Mouse (Mus musculus) layer of hippocampus, adult 8-10 months (tissue): ENCODE data around the gene Uck2. TPM values are rescaled to one million over a fixed set of nuclear protein-coding genes. Genes with fewer than 3 reads are reported as not detected.

ENCODE experiments used
- DNase-seq, 2 experiments: peaks; one replicate each; pipeline ENCODE4 v3.0.0; 2022; ENCODE audit warnings: low spot score in 2 of 2
- total RNA-seq, 4 experiments: library from RNA; stranded (reverse); gene quantifications; 2 replicates each; pipeline ENCODE4 v1.2.4; 2022

Gene Uck2
- 10 to 100 TPM; 34.8 to 37.7 (median 36.7) TPM for total RNA-seq

DNA sequence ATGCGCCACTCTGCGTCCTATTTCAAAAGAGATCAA lies at the start of gene Uck2:
Gene Uck2 (minus strand): TSS at position 1 of the 36 bp plus-strand sequence.
- DNase-seq: no peak

GRCm38 (mm10) chr1:167331106-167331505 lies 46.0 kb upstream of the Uck2 start:
- no peak for DNase-seq

DNA sequence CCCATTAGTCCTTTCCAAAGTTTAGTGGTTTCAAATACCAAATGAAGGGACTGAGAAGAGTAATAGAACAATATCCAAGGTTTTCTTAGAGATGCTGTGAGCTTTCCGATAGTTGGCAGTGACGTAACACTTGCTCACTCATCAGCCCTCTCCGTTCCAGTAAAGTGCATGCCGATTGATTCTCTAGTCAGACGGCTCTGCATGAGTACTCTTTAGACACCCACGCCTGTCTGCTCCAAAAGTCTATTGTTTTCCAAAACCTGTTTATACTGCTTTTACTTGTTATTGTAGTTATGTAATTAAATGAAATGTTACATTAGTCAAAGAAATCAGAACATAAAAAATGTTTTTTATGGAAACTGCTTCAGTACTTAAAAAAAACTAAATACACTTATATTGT lies 43.7 kb upstream of the Uck2 start:
- DNase-seq: peak in 1 of 2 experiments; percentile 24

- DNase-seq: no peak
Measured at GRCm38 (mm10) chr1:167321691-167322090, 36.6 kb upstream of the Uck2 start.

DNA sequence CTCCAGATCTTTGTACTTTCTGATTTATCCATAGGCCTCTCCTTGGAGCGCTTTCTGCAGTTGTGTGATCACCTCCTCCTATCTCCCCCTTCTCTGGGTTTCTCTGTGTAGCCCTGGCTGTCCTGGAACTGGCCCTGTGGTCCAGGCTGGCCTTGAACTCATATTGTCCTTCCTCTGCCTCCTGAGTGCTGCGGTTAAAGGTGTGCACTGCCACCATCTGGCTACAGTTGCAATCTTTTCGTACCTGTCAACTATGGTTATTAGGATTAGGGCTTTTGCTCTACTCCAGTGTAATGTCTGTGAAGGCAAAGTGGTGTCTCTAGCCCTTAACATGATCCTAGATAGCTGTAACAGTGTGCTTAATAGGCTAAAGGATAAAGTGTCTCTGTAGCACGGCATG lies 28.1 kb upstream of the Uck2 start:
- no peak for DNase-seq

DNA sequence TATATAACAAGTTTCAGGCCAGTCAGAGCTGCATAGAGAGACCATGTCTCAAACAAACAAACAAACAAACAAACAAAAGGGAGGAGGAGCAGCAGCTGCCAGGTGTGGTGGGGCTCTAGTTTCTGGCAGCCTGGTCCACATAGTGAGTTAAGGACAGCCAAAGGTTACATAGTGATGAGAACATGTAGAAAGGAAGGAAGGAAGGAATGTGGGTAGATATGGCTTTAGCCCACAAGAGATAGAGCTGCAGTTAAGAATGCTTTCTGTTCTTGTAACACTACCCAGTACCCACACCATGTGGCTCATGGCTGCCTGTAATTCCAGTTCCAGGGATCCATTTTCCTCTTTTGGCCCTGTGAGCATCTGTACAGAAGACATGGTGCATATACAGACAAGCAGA lies 27.2 kb upstream of the Uck2 start:
- DNase-seq: no peak

GRCm38 (mm10) chr1:167308261-167309054 lies 23.3 kb upstream of the Uck2 start, which contains the start of gene Tmco1:
Gene Tmco1, plus strand, starts transcription at chr1:167308378.
- DNase-seq: peak; percentile 95 to 97

- DNase-seq: no peak
Measured at GRCm38 (mm10) chr1:167307674-167308073, 22.6 kb upstream of the Uck2 start.

DNA sequence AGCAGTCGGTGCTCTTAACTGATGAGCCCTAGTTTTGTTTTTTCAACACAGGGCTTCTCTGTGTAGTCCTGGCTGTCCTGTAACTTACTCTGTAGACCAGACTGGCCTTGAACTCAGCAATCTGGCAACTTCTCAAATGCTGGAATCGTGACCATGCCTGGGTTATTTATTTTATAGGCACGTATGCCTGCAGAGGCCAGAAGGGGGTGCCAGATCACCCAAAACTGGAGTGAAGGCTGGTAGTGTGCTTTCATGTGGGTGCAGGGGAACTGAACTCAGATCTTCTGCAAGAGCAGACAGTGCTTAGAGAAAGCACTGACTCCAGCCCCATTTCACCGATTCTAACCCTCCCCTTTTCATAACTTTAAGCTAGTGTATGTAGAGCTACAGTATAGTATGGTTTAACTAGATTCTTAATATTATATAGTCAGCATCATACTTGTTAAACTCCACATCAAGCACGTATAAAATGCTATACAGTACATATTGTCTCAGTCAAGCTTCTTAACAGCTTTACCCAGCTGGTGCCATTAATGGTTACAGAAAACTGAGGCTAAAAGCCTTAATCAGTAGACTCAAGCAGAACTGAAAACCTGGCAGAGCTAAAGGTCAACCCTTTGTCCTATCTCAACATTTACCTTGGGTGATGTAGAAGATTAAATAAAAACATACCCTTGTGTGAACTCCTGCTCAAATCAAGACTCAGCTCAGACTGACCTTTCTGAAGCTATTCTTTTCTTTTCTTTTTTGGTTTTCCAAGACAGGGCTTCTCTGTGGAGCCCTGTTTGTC lies 21.5 kb upstream of the Uck2 start:
- peak; percentile 24 to 26 for DNase-seq

- no peak for DNase-seq
Measured at GRCm38 (mm10) chr1:167305501-167306137, 20.5 kb upstream of the Uck2 start.

DNA sequence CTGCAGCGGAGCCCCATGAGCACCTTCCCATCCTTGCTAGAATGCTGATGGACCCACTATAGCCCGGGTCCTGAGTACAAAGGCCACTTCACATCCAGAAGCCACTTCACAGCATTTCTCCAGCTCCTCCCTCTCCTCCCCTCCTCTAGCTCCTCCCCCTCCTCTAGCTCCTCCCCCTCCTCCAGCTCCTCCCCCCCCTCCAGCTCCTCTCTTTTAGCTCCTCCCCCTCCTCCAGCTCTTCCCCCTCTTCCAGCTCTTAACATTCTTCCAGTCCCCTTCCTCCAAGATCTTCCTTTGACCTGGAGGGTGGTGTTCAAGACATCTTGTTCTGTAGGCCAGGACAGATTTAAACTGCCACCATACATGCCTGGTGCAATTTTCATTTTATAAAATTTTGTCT lies 15.0 kb upstream of the Uck2 start:
- no peak for DNase-seq

DNA sequence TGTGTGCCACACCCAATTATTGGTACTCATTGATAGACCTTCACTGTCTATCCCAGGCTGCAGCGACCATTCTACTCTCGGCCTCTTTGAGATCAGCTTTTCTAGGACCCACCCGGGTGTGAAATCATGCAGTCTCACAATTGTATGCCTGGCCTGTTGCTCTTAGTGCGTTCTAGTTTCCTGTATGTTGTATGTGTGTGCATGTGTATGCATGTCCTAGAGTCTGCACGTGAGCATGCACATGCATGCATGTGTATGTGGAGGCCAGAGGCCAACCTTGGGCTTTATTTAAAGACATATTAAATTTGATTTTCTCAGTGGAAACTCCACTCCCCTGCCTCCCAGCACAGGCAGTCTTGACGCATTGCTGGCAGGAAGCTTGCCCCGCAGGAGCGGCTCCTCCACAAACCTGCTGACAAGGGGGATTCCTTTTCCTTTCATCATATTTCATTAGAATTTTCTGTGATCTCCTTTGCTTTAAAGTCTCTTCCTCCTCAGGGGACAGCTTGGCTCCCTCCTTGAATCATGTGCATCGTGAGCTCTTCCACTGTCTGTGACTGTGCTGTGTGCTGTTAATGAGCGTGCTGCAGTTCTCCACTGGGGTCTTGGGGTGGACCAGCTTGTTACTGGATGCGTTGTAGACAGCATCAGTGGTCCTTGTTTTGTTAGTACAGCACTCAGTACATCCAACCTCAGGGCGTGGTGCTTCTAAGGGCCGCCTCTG lies 10.7 kb upstream of the Uck2 start:
- no peak for DNase-seq

GRCm38 (mm10) chr1:167292447-167292846 lies 7.3 kb upstream of the Uck2 start:
- no peak for DNase-seq

DNA sequence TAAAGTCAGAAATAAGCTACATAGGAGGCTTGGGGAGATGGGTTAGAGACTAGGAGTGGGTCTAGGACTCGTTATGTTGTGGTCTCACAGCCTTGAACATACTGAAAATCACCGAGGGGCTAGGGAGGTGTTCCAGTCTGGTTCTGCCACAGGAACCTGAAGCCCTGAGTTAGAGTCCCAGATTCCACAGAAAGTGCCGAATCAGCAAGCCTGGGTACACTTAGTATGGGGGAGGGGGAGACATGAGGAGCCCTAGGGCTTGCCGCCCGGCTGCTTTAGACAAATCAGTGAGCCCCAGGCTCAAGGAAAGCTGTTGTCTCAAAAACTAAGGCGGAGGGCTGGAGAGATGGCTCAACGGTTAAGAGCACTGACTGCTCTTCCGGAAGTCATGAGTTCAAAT lies 6.5 kb upstream of the Uck2 start:
- no peak for DNase-seq

DNA sequence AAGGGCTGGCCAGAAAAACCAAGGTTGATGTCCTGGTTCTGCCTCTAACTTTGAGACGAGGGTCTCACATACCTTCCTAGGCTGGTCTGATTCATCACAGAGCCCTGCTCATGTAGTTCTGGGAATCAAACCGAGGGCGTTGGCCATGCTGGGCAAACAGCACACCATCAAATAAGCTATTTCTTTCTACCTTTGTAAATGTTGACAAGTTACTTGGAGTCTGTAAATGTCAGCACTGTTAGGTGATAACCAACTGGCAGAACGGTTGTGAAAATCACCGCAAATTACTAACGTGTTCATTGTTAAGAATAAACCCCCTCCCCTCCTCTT lies 5.1 kb upstream of the Uck2 start:
- DNase-seq: no peak

DNA sequence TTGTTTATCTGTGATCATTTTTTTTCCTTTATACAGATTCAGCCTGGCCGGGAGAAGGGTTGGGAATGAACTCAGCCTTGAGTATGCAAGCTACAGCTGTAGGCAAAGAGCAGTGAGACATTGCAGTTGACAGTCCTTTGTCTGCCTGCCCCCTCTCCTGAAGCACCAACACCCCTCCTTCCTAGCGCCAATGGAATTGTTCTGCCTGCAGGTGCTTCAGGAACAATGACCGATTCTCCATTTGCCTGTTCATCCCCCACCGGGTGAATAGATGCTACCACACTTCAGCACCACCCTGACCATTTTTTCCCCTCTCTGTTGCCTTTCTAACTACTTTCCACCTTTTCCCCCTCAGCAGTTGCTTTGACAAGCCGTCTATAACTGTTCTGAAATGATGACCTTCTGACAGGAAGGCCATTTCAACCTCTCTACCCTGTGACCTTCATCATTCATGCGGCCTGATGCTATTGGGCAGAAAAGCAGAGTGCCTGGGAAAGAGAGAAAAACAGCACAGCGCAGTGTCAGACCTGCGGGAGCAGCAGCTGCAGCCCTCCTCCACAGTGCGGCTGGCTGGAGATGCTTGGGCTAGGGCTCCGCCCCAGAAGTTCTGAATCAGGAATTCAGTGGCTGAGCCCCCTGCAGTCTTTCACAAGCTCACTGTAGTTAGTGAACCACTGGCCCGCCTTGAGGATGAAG lies 4.6 kb upstream of the Uck2 start:
- DNase-seq: no peak

DNA sequence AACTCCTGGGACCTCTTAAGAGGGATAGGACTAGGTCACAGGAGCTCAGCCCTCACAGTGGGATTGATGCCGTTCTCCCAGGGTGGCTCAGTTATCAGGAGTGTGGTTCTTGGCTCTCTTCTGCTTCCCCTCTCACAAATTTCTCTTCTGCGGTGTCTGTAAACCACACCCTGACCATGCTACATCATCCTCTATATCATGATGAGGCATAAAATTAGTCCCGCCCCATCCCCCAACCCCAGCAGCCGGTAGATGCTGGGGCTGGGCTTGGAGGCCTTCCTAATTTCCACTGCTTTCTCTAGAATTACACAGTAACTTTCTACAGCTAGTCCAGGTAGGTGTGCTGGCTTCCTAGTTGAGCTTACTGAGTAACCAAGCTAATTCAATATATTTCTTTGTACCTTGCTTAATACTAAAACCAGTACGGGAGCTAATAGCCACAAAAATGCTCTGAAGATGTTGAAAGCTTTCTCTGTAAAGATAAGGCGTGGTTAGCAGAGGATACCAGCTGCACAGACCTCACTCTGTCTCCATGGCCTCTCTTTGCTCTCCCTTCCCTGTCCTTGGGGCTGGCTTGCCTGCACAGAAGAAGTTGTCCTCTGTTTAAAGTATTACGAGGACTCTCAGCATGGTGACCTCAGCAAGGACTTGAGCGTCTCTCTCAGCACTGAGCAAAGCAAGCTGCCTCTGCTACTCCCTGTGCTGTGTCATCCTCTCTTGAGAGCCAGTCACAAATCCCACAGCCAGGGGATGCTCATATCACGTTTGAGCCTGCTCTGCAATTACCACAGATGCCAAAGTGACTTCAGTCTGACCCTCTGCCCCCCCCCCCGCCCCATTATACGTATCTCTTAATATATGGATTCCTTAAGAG lies 3.8 kb upstream of the Uck2 start:
- no peak for DNase-seq

DNA sequence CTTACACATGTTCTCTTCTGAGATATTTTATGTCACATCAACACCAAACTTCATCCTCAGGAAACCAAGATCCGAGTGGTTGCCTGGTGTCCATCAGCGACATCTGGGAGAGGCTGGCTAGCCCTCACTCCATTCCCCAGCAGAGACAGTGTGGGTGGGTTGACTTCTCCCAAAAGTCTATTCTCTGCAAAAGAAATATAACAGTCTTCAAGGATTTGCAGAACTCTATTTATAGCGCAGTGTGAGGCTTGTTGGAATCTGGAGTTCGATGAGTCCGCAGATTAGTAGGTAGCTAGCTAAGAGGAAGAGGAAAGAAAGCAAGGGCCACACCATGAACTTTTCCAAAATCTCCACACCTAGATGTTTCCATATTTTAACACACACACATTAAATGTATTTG lies 2.0 kb upstream of the Uck2 start:
- no peak for DNase-seq

DNA sequence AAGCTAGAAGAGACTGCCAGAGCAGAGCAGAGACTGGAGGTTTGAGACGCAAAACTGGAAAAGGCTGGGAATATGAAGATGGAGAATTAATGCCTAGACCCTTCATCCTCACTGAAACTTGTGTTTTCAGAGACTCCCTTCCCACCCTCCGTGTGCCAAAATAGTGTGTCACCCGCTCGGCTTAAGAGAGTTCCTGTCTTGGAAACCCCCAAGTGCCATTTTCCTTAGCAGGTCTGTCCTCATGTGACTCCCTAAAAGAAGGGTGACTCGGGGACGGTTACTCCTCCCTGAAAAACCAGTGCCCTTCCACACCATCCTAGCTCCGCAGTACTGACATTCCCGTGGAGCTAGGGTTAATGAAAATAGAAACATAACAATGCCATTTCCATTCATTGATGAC lies 236 bp upstream of the Uck2 start:
- no peak for DNase-seq

- DNase-seq: peak; percentile 69
Measured at GRCm38 (mm10) chr1:167284837-167285319, 242 bp downstream of the Uck2 start.
